Mouse (Mus musculus): Measurements from ENCODE around the gene Gnl1. TPM values are rescaled to one million over a fixed set of nuclear protein-coding genes. Genes with fewer than 3 reads are reported as not detected.
"Not testable (repeated sequence)": the region's sequence is repeated elsewhere in the genome, so short reads cannot be mapped to it uniquely, and the experiment has no call there.

The Gnl1 gene
- polyA plus RNA-seq, 1 experiment from 2014 or later, result 38.2 TPM

- 95% methylated on average over 6 of the region's 6 CpGs for WGBS
- no peak overlapping the region for H3K9ac ChIP-seq (ENCODE audit: low read depth, low read length)
- no peaks in the 10 kb centered on the region for H3K36me3 ChIP-seq (ENCODE audit: insufficient read depth, low read length)
- H3K27ac ChIP-seq, result peak overlapping the region; percentile 58; the same call in 1 of the 2 replicates
- TF ChIP-seq CTCF (IDR thresholded peaks at IDR 0.05; ENCODE audit: low read depth), result no peak
- DNase-seq (ENCODE audit: low spot score), result no peak
- H3K9me3 ChIP-seq (replicated peaks; ENCODE audit: low read length), result no peaks in the 10 kb centered on the region
- H3K4me2 ChIP-seq (ENCODE audit: low read length), result no peak overlapping the region
- H3K4me1 ChIP-seq (replicated peaks; ENCODE audit: insufficient read depth, low read length), result no peaks in the 10 kb centered on the region; the same call in 1 of the 2 replicates
- no peak for ATAC-seq (replicated peaks; ENCODE audit: low FRiP score, low read depth)
- no peak overlapping the region for H3K4me3 ChIP-seq (replicated peaks; ENCODE audit: low read depth, low read length)
- no peaks in the 10 kb centered on the region for H3K27me3 ChIP-seq (ENCODE audit: insufficient read depth, low read length)
These were observed 43.3 kb downstream of the Gnl1 start for GRCm38 (mm10) chr17:36022922-36023321.

- Histone ChIP-seq H3K9ac (ENCODE audit: low read depth, low read length) (no peak overlapping the region), H3K36me3 (ENCODE audit: insufficient read depth, low read length) (no peaks in the 10 kb centered on the region), H3K27me3 (ENCODE audit: insufficient read depth, low read length) (no peaks in the 10 kb centered on the region), H3K27ac (peak overlapping the region; percentile 58), H3K4me3 (replicated peaks; ENCODE audit: low read depth, low read length) (no peak overlapping the region), H3K4me1 (replicated peaks; ENCODE audit: insufficient read depth, low read length) (no peaks in the 10 kb centered on the region; the same call in 1 of the 2 replicates), H3K9me3 (replicated peaks; ENCODE audit: low read length) (no peaks in the 10 kb centered on the region), H3K4me2 (ENCODE audit: low read length) (peak overlapping the region; percentile 4; the same call in 1 of the 2 replicates)
- ATAC-seq (replicated peaks; ENCODE audit: low FRiP score, low read depth) (peak; percentile 16; the same call in 1 of the 2 replicates), DNase-seq (ENCODE audit: low spot score) (peak; percentile 66)
- 37% methylated on average over 9 of the region's 9 CpGs for WGBS
- TF ChIP-seq CTCF (IDR thresholded peaks at IDR 0.05; ENCODE audit: low read depth), result no peak
These were observed 44.3 kb downstream of the Gnl1 start for GRCm38 (mm10) chr17:36023710-36024654.

GRCm38 (mm10) chr17:36025197-36025596 lies 45.5 kb downstream of the Gnl1 start:
- WGBS, result 86% methylated on average over 5 of the region's 5 CpGs
- Histone ChIP-seq H3K9ac (ENCODE audit: low read depth, low read length) (no peak overlapping the region), H3K4me1 (replicated peaks; ENCODE audit: insufficient read depth, low read length) (no peaks in the 10 kb centered on the region; the same call in 1 of the 2 replicates), H3K9me3 (replicated peaks; ENCODE audit: low read length) (no peaks in the 10 kb centered on the region), H3K4me3 (replicated peaks; ENCODE audit: low read depth, low read length) (no peak overlapping the region), H3K27me3 (ENCODE audit: insufficient read depth, low read length) (no peaks in the 10 kb centered on the region), H3K4me2 (ENCODE audit: low read length) (no peak overlapping the region), H3K36me3 (ENCODE audit: insufficient read depth, low read length) (no peaks in the 10 kb centered on the region), H3K27ac (no peak overlapping the region)
- ATAC-seq (replicated peaks; ENCODE audit: low FRiP score, low read depth) (no peak), DNase-seq (ENCODE audit: low spot score) (no peak)
- no peak for TF ChIP-seq CTCF (IDR thresholded peaks at IDR 0.05; ENCODE audit: low read depth)

- Histone ChIP-seq H3K36me3 (ENCODE audit: insufficient read depth, low read length) (no peaks in the 10 kb centered on the region), H3K4me2 (ENCODE audit: low read length) (no peak overlapping the region), H3K27me3 (ENCODE audit: insufficient read depth, low read length) (no peaks in the 10 kb centered on the region), H3K27ac (no peak overlapping the region), H3K4me3 (replicated peaks; ENCODE audit: low read depth, low read length) (no peak overlapping the region), H3K9me3 (replicated peaks; ENCODE audit: low read length) (no peaks in the 10 kb centered on the region), H3K9ac (ENCODE audit: low read depth, low read length) (no peak overlapping the region), H3K4me1 (replicated peaks; ENCODE audit: insufficient read depth, low read length) (no peaks in the 10 kb centered on the region; the same call in 1 of the 2 replicates)
- ATAC-seq (replicated peaks; ENCODE audit: low FRiP score, low read depth) (no peak), DNase-seq (ENCODE audit: low spot score) (no peak)
- TF ChIP-seq CTCF (IDR thresholded peaks at IDR 0.05; ENCODE audit: low read depth), result no peak
- 60% methylated on average over 4 of the region's 4 CpGs for WGBS
These were observed 46.2 kb downstream of the Gnl1 start for GRCm38 (mm10) chr17:36025901-36026300.

GRCm38 (mm10) chr17:36027663-36028062 lies 48.0 kb downstream of the Gnl1 start:
- H3K4me1 ChIP-seq (replicated peaks; ENCODE audit: insufficient read depth, low read length), result no peaks in the 10 kb centered on the region; the same call in 1 of the 2 replicates
- WGBS, result 86% methylated on average over 4 of the region's 4 CpGs
- no peaks in the 10 kb centered on the region for H3K9me3 ChIP-seq (replicated peaks; ENCODE audit: low read length)
- DNase-seq (ENCODE audit: low spot score) (no peak), ATAC-seq (replicated peaks; ENCODE audit: low FRiP score, low read depth) (no peak)
- no peak overlapping the region for H3K4me2 ChIP-seq (ENCODE audit: low read length)
- H3K36me3 ChIP-seq (ENCODE audit: insufficient read depth, low read length), result no peaks in the 10 kb centered on the region
- H3K27ac ChIP-seq, result no peak overlapping the region
- TF ChIP-seq CTCF (IDR thresholded peaks at IDR 0.05; ENCODE audit: low read depth), result no peak
- no peak overlapping the region for H3K4me3 ChIP-seq (replicated peaks; ENCODE audit: low read depth, low read length)
- no peak overlapping the region for H3K9ac ChIP-seq (ENCODE audit: low read depth, low read length)
- H3K27me3 ChIP-seq (ENCODE audit: insufficient read depth, low read length), result no peaks in the 10 kb centered on the region

- 75% methylated on average over 7 of the region's 7 CpGs for WGBS
- ATAC-seq (replicated peaks; ENCODE audit: low FRiP score, low read depth) (no peak), DNase-seq (ENCODE audit: low spot score) (no peak)
- Histone ChIP-seq H3K4me1 (replicated peaks; ENCODE audit: insufficient read depth, low read length) (no peaks in the 10 kb centered on the region; the same call in 1 of the 2 replicates), H3K9ac (ENCODE audit: low read depth, low read length) (no peak overlapping the region), H3K36me3 (ENCODE audit: insufficient read depth, low read length) (no peaks in the 10 kb centered on the region), H3K4me2 (ENCODE audit: low read length) (no peak overlapping the region), H3K4me3 (replicated peaks; ENCODE audit: low read depth, low read length) (no peak overlapping the region), H3K27me3 (ENCODE audit: insufficient read depth, low read length) (no peaks in the 10 kb centered on the region), H3K9me3 (replicated peaks; ENCODE audit: low read length) (no peaks in the 10 kb centered on the region), H3K27ac (no peak overlapping the region)
- no peak for TF ChIP-seq CTCF (IDR thresholded peaks at IDR 0.05; ENCODE audit: low read depth)
These were observed 49.4 kb downstream of the Gnl1 start for GRCm38 (mm10) chr17:36028879-36029619.

GRCm38 (mm10) chr17:36030046-36030702 lies 50.5 kb downstream of the Gnl1 start:
- not testable (repeated sequence) for H3K4me1 ChIP-seq (replicated peaks; ENCODE audit: insufficient read depth, low read length); H3K27me3 ChIP-seq (ENCODE audit: insufficient read depth, low read length); H3K4me3 ChIP-seq (replicated peaks; ENCODE audit: low read depth, low read length); H3K9ac ChIP-seq (ENCODE audit: low read depth, low read length); H3K27ac ChIP-seq; ATAC-seq (replicated peaks; ENCODE audit: low FRiP score, low read depth); H3K4me2 ChIP-seq (ENCODE audit: low read length); DNase-seq (ENCODE audit: low spot score); H3K9me3 ChIP-seq (replicated peaks; ENCODE audit: low read length); H3K36me3 ChIP-seq (ENCODE audit: insufficient read depth, low read length)
- WGBS, result 77% methylated on average over 2 of the region's 4 CpGs

GRCm38 (mm10) chr17:36030703-36031582 lies 51.3 kb downstream of the Gnl1 start:
- not testable (repeated sequence) for H3K9ac ChIP-seq (ENCODE audit: low read depth, low read length); H3K9me3 ChIP-seq (replicated peaks; ENCODE audit: low read length); DNase-seq (ENCODE audit: low spot score); H3K4me1 ChIP-seq (replicated peaks; ENCODE audit: insufficient read depth, low read length); H3K36me3 ChIP-seq (ENCODE audit: insufficient read depth, low read length); H3K27me3 ChIP-seq (ENCODE audit: insufficient read depth, low read length); H3K27ac ChIP-seq; ATAC-seq (replicated peaks; ENCODE audit: low FRiP score, low read depth)
- Histone ChIP-seq H3K4me2 (ENCODE audit: low read length) (peak overlapping the region; percentile 91), H3K4me3 (replicated peaks; ENCODE audit: low read depth, low read length) (peak overlapping the region; percentile 52; the same call in 1 of the 2 replicates)
- 44% methylated on average over 6 of the region's 8 CpGs for WGBS

All from kidney, postnatal 0 days (tissue).